Comparison of ENCODE assay signal across 8 mouse cellular contexts in the genomic region with DNA sequence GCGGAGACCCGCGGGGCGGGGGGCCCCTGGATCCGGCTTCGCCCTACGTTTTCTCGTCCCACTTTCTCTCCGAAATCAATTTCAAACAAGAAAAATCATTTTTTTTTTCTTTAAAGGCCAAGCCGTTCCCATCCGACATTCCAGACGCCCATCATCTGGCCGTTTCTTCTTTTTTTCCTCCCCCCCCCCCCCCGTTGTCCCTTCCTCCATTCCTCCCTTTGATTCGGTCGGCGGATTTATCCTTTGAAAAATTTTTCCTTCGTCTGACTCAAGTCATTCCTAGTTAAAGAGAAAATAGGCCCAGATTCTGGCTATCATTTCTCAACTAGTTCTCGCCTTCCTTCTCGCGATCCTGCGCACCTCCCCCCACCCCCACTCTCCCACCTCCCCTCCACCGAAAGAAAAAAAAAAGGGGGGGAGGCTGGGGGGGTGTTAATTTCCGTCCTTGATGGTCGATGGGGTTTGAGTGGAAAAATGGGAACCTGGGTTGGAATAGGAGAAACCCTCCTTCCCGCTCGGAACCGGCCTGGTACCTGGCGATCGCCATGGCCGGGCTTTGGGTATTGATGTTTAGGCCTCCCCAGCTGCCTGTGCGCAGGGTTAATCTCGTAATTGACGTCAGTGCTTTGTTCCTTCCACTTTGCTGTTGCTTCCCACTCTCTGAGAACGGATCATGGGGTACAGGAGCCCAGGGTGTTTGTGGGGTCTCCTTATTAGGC. TPM values are rescaled to one million over a fixed set of nuclear protein-coding genes. Genes with fewer than 3 reads are reported as not detected.
DNase-seq lines count a peak whose midpoint lies in the region; ATAC-seq and TF ChIP-seq lines count a peak whose summit lies in the region.

No protein-coding gene starts in this region.

- H3K4me2 ChIP-seq in hindbrain, embryonic 12.5 days (replicated peaks), result peak overlapping the region; percentile 66

- no peak for TF ChIP-seq CTCF in cerebellum, adult 2 months (IDR thresholded peaks at IDR 0.05; ENCODE audit: borderline replicate concordance, insufficient read depth, low read depth, low read length)

- WGBS in cerebellum, adult 2 months, result 0% methylated on average over 35 of the region's 35 CpGs
- 1% methylated on average over 34 of the region's 35 CpGs for WGBS in hindbrain, embryonic 12.5 days

- ATAC-seq in hindbrain, embryonic 12.5 days (ENCODE audit: low FRiP score), result peak; percentile 29; the same call in 1 of the 2 replicates

- no peaks in the 10 kb centered on the region for H3K27me3 ChIP-seq in cerebellum, adult 2 months (ENCODE audit: control insufficient read depth, insufficient read depth, low read length)
- H3K27me3 ChIP-seq in hindbrain, embryonic 12.5 days, result no peaks in the 10 kb centered on the region

- no peaks in the 10 kb centered on the region for H3K9me3 ChIP-seq in hindbrain, embryonic 12.5 days (replicated peaks)

- H3K27ac ChIP-seq in cerebellum, adult 2 months (ENCODE audit: insufficient read depth, low read length), result peak overlapping the region; percentile 99
- peak overlapping the region; percentile 96 for H3K27ac ChIP-seq in hindbrain, embryonic 12.5 days

- no peaks in the 10 kb centered on the region for H3K36me3 ChIP-seq in hindbrain, embryonic 12.5 days

- H3K9ac ChIP-seq in hindbrain, embryonic 12.5 days, result peak overlapping the region; percentile 98

- peak; percentile 88 for DNase-seq in MN1 (ENCODE audit: low spot score)
- peak; percentile 59 to 61 for DNase-seq in cerebellum, adult 2 months
- DNase-seq in frontal cortex, postnatal 10 days (ENCODE audit: low spot score in 2 of 2), result peak; percentile 39 to 58
- peak; percentile 40 to 42 for DNase-seq in layer of hippocampus, postnatal 36 days
- DNase-seq in lung, postnatal 25 days (ENCODE audit: low spot score), result peak; percentile 57
- peak; percentile 22 for DNase-seq in retina, adult 2 months (ENCODE audit: low read depth, low spot score)
- peak; percentile 53 to 59 for DNase-seq in thymus, postnatal 36 days

- TF ChIP-seq POLR2A in cerebellum, adult 2 months (IDR thresholded peaks at IDR 0.05; ENCODE audit: borderline replicate concordance, insufficient read depth, low read length), result peak; percentile 19; the same call in 1 of the 2 replicates

- no peaks in the 10 kb centered on the region; the same call in 1 of the 2 replicates for H3K4me1 ChIP-seq in cerebellum, adult 2 months (ENCODE audit: control insufficient read depth, insufficient read depth, low read length)
- H3K4me1 ChIP-seq in hindbrain, embryonic 12.5 days, result peaks cover 11% of the 10 kb centered on the region

- peak overlapping the region; percentile 89 for H3K4me3 ChIP-seq in cerebellum, adult 2 months (replicated peaks; ENCODE audit: insufficient read depth, low read depth, low read length)
- peak overlapping the region; percentile 99 for H3K4me3 ChIP-seq in hindbrain, embryonic 12.5 days

RNA-seq across cellular contexts. Expression of gene Aff4, which starts 0.8 kb away (rescaled TPM):
- polyA plus RNA-seq in cerebellum, adult 2 months (2012; rRNA removed), result 48.2 and 50.8 TPM in 2 replicates
- 83.2 and 97.8 TPM in 2 replicates for polyA plus RNA-seq in hindbrain, embryonic 12.5 days (2016; fragmentation: Nextera tagmentation; extraction: Ambion mirVana)
- total RNA-seq in layer of hippocampus, postnatal 36 days (2021), result 100 to 1,000 TPM; 228 to 265 TPM

RNA-seq across cellular contexts. Expression of gene Zcchc10, which starts 26.9 kb away (rescaled TPM):
- 10.8 and 11.8 TPM in 2 replicates for polyA plus RNA-seq in cerebellum, adult 2 months (2012; rRNA removed)
- 17.4 and 18.4 TPM in 2 replicates for polyA plus RNA-seq in hindbrain, embryonic 12.5 days (2016; fragmentation: Nextera tagmentation; extraction: Ambion mirVana)
- 10 to 100 TPM in 1 of 2 experiments, 1 to 10 TPM in 1; 9.6 to 10.7 TPM for total RNA-seq in layer of hippocampus, postnatal 36 days (2021)

RNA-seq across cellular contexts. Expression of gene Hspa4, which starts 51.1 kb away (rescaled TPM):
- 86.9 and 87.9 TPM in 2 replicates for polyA plus RNA-seq in cerebellum, adult 2 months (2012; rRNA removed)
- 80.7 and 85.8 TPM in 2 replicates for polyA plus RNA-seq in hindbrain, embryonic 12.5 days (2016; fragmentation: Nextera tagmentation; extraction: Ambion mirVana)
- 100 to 1,000 TPM; 182 to 194 TPM for total RNA-seq in layer of hippocampus, postnatal 36 days (2021)

Comparison
In these comparisons a context has a peak if more than half of its experiments do, and no peak if none do; other contexts are left out.
1. Peak in every context shown above with its lines: DNase-seq, ATAC-seq, H3K4me3 ChIP-seq and H3K27ac ChIP-seq.
2. DNase-seq: peak in every context shown above with its lines; median percentile 88 in MN1; 60 in cerebellum, adult 2 months; 57 in lung, postnatal 25 days; 56 in thymus, postnatal 36 days; 48 in frontal cortex, postnatal 10 days; 41 in layer of hippocampus, postnatal 36 days; 22 in retina, adult 2 months.